Mouse (Mus musculus) lung, postnatal 10 days (tissue): Measurements from ENCODE around the gene Hspa4.
"Not testable (repeated sequence)": the region's sequence is repeated elsewhere in the genome, so short reads cannot be mapped to it uniquely, and the experiment has no call there.

ENCODE experiments used
- DNase-seq: peaks from one replicate; pipeline ENCODE4 v3.0.0; 2021

Hspa4 gene

DNA sequence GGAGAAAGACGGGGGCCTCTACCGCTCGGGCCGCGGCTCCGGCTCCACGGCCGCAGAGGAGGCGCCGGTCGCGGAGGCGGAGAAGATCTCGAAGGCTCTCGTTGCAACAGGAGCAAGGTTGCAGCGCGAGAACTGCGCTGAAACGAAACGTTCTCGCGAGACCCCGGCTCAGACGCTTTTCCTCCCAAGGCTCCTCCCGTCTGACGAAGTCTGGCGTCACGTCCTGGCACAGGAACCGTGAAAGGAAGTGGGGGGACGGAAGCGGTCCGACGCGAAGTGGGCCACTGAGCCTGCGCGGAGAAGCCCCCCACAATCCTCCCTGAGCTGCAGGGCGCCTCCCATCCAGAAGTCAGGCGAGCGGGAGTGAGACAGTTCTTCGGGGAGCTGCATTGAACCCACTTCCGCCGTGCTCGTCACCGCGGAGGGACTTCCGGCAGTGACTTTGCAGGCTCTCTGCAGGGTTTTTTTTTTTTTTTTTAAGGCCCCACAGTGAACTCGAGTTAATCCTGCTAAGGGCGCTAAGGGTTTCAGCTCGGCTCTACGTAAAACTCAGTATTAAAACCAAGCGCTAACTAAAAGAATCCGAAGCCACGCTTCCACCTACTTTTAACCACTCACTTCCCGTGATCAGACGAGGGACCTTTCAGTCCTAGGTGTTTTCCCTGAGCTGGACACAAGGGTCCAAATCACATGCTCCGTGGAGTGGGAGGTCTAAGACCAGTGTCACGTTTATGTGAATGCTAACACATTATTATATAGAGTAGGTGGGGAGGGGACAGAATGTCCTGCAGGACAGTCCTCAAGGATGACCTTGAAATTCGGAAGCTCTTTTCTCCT lies at the start of gene Hspa4:
Gene Hspa4 (minus strand): TSS at position 128 of the 837 bp plus-strand sequence.
- peak; percentile 99 for DNase-seq

DNA sequence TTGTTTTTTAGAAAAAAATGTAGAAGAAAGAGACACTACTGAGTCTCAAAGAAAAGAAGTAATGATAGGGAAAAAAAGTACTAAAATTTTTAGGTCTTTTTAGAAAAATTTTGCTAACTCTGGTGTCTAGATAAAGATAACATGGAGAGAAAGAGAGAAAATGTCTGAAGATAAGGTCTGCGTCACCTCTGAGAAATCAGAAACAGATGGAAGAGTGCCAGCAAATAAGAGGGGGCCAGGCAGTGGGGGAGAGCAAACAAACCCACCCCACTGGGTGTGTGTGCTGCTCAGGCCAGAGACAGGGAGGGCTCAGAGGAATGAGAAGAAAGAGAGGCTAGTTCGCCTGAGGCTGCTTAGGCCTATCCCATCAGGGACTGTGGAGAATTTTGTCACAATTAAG lies 45.5 kb upstream of the Hspa4 start:
- no peak for DNase-seq

DNA sequence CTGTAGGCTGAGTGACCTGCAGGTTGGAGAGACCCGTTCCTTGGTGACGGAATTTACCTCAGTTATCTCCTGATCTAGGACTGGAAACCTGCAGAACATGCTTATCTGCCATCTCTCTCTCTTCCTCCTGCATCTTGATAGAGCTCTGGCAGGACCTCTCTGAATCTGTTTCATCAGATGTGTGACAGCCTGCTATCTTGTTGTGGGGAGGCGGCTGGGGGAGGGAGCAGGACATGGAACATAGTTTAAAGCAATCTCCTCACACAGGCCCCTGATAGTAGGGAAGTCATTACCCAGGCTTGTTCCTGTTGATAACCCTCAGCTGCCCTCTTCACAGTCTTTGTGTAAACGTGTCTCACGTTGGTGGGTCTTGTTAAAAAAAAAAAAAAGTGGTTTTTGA lies 45.1 kb upstream of the Hspa4 start:
- no peak for DNase-seq

DNA sequence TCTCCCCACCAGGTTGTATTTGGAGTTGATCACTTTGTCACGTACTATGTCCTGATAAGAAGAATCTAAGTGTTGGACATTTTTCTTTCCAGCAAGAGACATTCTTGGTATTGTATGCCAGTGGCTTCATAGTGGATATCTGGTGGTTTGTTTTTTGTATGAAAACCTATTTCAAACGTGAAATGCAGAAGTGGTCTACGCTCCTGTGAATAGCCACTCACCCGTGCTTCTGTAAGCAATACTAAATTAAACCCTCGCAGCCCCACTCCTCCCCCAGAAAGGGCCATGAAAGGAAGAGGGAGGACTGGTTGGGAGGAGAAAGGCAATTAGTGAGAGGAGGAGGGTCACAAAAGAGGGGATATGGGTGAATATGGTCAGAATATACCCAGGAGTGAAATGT lies 42.5 kb upstream of the Hspa4 start:
- DNase-seq = no peak

DNA sequence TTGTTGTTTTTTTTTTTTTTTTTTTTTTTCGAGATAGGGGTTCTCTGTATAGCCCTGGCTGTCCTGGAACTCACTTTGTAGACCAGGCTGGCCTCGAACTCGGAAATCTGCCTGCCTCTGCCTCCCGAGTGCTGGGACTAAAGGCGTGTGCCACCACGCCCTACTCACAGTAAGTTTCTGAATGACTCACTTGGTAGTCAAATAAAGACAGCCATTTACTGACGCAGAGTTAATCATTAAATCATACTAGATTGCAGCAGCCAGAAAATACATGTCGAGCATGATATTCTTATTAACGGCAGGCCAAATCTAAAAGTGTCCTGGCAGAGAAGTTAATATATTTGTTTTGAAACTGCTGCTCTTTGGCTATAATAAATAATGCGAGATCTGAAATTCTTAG lies 40.8 kb upstream of the Hspa4 start:
- DNase-seq = not testable (repeated sequence)

DNA sequence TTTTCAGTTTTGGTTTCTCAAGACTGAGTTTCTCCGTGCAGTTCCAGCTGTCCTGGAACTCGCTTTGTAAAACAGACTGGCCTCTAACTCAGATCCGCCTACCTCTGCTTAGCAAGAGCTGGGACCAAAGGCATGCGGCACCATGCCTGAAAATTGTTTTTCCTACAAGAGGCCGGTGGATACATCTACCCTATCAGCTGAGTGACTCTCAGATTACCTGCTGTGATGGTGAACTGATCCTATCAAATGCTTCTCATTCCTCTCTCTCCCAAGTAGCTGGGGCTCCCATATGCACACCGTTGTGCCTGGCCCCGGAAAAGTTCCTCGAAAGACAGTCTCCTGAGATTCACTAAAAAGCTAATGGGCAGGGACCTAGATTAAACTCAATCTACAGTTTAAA lies 37.4 kb upstream of the Hspa4 start:
- no peak for DNase-seq

DNA sequence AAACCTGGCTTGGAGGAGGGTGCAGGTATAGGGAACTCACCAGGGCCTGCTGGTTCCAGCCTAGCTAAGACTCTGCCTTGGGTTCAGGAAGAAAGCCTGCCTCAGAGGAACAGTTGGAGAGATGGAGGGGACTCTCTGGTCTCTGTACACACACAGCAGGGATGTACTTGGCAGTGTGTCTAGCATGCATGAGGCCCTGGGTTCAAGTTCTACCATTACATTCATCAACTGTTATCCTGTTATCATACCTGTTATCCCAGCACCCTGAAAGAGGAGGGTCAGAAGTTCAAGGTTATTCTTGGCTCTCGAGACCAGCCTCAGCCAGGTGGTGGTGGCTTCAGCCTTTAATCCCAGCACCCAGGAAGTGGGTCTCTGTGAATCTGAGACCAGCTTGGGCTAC lies 36.7 kb upstream of the Hspa4 start:
- no peak for DNase-seq

DNA sequence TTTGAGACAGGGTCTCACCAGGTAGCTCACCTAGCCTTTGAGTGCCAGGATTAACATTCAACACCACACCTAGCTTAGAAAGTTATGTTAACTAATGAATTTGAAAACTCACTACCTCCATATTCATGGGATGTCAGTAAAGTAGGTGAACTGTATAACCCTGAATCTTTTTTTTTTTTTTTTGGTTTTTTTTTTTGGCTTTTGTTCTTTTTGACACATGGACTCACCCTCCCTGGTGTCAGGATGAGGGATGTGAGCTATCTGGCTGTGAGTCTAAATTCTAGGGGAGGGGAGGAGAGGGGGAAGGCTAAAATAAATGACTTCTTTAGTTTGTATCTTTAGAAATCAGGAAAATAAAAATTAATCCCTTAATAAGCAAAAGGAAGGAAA lies 35.9 kb upstream of the Hspa4 start:
- DNase-seq = no peak

DNA sequence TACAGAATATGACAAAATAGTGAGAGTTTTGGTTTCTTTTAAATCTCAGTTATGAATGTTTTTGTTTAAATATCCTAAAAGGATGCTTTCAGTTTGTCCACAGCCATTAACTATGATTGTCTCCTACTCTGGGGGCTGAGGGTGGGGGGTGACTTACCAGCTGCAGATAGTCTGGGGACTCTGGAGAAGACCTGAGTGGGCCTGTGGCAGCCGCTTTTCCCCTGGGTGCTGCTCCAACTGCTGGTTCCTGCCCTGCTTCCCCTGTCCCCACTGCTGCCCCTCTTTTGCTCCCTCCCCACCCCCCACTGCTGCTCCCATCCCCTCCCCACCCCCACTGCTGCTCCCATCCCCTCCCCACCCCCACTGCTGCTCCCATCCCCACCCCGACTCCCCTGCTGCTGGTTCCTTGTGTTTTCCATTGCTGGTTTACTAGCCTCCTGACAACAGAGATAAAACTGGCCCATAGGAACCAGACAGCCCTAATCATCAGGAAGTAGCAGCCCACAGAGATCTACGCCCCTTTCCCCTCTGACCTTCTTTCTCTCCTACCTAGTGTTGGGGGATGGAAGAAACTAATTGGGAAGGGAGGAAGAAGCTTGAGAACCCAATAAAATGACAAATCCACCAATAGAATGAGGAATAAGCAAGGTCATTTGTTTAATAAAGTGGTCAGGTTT lies 35.4 kb upstream of the Hspa4 start:
- no peak for DNase-seq

DNA sequence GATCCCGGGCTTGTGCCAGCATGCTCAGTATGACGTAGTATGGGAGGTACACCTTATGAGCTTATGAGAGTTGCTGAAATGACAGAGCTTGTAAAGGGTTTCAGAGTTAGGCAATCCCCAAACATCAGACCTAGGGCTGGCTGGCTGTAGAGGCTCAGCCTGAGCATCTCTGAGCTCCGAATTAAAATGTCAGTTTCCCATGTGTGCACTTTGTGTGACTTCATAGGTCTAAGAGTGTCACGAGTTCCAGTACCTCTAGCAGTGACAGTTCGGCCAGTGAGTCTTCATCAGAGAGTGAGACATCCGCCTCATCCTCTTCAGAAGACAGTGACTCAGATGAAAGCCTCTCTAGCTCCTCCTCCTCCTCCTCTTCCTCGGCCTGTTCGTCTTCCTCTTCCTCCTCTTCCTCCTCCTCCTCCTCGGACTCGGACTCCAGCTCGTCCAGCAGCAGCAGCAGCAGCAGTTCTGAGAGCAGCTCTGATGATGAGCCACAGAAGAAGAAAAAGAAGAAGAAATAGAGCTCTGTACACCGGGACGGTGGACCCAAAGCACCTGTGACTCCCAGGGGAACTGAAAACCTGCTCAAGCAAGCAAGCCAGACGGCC lies 31.9 kb upstream of the Hspa4 start:
- DNase-seq = no peak

DNA sequence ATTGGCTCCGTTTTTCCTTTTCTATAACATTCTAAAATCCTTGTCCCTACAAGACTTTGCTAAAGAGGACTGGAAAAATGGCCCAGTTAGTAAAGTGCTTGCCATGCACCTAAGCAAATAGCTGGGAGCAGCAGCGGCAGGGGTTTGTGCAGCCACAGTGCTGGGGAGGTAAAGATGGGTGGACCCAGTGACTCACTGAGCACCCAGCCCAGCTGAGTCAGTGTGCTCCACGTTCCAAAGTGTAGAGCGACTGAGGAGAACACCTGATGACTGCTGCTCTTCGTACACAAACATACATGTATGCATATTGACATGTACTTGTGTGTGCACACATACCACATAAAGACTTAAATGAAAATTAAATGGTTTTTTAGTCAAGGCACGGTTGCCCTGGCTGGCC lies 30.9 kb upstream of the Hspa4 start:
- no peak for DNase-seq

DNA sequence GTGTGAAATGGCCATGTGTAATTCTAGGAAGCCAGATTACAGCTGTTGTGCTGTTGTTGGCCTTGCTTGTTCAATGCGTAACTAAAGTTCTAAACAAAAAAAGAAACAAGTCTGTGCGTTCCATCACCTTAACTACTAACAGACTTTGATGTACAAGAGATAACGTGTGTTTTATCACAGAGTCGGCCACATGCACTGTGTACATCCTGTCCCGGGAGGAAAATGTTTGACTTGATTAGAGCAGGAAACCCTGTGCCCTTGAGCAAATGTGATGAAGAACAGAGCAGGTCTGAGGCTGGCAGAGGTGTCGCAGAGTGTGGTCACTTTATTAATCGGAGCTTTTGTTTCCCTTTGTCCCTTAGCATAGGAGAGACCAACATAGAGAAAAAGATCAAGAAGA lies 30.1 kb upstream of the Hspa4 start:
- DNase-seq = no peak

DNA sequence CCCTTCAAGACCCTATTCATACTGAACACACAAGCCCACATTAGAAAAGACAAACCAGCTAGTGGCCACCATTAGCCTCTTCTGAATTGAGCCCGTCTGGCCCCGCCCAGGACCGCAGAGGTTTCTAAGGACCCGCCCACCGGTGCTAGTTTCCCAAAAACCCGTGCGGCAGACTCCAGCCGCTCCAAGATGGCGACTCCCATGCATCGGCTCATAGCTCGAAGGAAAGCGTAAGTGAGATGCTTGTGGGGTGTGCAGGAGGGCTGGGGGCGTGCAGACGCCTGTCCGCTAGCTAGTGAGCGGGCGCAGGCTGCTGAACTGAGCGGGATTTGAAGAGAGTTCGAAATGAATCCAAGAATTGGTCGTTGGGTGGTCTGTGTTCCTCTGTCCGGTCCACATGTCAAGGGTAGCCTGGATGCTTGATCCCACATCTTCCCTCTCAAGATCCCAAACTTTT lies 24.3 kb upstream of the Hspa4 start, which contains the start of gene Zcchc10:
Gene Zcchc10 (plus strand): TSS at position 168 of the 457 bp plus-strand sequence.
- peak; percentile 96 for DNase-seq

DNA sequence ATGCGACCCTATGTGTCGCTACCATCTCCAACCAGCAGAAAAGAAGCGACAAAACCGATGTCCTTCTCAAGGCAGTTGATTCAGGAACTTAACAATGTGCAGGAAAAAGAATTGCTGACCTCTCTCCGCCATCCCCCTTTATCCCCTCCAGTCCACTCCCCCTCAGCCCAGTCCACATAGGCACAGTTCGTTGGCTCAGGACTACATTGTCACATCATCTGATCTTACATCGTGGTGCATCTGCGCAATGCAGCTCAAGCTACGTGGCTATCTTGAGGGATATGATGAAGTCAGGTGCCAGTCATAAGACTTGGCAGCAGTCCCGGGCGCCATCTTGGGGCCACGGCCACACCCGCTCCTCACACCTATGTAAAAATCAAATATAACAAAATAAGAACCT lies 19.6 kb upstream of the Hspa4 start:
- DNase-seq = not testable (repeated sequence)

DNA sequence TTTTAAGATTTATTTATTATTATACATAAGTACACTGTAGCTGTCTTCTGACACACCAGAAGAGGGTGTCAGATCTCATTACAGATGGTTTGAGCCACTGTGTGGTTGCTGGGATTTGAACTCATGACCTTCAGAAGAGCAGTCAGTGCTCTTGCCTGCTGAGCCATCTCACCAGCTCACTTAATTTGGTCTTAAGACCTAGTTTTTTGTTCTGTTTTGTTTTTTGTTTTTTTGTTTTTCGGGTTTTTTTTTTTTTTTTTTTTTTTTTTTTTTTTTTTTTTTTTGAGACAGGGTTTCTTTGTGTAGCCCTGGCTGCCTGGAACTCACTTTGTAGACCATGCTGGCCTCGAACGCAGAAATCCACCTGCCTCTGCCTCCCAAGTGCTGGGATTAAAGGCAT lies 18.3 kb upstream of the Hspa4 start:
- DNase-seq = not testable (repeated sequence)

DNA sequence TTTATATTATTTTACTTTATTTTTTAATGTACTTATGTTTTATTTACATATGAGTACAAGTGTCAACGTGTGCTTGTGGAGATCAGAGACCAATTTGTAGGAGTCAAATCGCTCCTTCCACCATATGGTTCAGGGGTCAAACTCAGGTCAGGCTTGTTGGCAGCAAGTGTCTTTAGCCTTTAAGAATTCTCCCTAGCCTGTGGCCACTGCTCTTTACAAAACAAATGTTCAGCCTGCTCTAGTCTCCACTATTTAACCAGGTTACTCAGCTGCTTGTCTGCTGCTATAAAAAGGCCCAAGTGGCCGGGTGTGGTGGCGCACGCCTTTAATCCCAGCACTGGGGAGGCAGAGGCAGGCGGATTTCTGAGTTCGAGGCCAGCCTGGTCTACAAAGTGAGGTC lies 17.8 kb upstream of the Hspa4 start:
- no peak for DNase-seq

DNA sequence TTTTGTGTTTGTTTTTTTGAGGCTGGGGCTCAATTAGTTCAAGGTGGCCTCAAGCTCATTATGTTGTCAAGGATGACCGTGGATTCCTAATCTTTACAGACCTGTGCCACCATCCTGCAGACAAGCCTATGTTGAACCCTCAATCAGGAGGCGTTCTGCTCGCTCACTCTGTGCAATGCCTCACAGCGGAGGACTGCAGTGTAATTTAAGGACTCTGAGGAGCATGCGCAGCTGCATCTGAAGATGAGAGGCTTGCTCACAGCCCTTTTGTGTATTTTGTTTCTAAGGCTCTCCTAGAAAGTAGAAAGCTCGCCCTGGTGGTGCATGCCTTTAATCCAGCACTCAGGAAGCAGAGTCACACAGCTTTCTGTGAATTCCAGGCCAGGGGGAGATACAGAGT lies 16.7 kb upstream of the Hspa4 start:
- DNase-seq = peak; percentile 19

DNA sequence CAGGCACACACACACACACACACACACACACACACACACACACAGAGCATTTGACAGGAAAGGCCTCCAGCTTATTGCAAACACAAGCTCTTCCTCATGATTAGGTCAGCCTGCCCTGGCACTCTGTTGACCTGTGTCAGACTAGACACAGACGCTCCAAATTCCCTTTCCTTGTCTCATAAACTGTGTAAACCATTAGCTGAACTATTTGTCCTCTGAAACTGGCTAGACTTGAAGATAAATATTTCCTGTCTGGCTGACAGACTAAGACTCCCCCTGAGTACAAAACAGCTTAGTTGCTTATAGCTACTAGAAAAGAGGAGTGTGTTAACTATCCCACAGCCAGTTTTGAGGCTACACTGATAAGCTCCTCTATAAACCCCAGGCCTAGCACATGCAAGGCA lies 14.5 kb upstream of the Hspa4 start:
- peak; percentile 83 for DNase-seq

DNA sequence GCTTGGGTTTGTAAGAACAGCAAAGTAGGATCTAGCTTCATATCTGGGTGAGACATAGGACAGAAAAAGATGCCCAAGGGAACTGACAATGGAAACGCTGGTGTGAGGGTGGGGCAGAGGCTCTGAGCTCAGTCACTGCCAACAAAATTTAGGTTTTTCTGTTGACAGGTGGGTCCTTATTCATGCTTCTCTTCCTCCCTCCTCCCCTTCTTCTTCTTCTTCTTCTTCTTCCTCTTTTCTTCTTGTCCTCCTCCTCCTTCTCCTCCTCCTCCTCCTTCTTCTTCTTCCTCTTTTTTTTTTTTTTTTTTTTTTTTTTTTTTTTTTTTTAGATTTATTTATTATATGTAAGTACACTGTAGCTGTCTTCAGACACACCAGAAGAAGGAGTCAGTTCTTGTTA lies 12.6 kb upstream of the Hspa4 start:
- DNase-seq = not testable (repeated sequence)

DNA sequence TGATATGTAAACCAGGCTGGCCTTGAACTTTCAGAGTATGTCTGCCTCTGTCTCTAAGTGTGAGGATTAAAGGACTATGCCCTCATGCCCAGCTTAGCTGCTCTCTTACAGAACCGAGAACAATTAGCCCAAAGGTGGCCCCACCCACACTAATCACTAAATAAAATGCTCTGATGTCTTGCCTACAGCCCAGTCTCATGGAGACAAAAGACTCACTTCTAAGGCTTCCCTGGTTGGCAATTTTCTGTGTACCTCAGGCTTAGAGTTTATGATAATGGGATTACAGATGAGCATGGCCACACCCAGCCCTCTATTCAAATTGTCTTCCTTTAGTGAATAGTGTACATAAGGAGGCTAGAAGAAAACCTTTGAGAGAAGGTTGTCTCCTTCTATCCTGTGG lies 11.1 kb upstream of the Hspa4 start:
- no peak for DNase-seq

DNA sequence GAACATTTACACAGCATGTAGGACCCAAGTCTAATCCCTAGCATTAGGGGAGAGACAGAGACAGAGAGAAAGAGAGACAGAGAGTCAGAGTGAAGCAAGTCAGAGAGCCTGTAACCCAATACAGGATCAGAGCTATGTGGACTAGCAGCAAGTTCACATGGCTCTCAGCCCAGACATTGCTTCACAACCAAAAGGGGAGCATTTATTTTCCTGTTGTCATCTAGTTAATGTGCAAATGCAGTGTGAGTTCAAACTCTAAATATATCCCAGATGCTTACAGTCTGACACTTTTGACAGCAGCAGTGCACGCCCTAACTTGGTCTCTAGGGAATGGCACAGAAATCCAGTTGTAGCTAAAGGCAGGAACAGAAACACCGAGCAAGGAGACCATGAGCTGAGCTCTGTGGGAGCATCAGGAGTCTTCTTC lies 8.6 kb upstream of the Hspa4 start:
- peak; percentile 91 for DNase-seq

DNA sequence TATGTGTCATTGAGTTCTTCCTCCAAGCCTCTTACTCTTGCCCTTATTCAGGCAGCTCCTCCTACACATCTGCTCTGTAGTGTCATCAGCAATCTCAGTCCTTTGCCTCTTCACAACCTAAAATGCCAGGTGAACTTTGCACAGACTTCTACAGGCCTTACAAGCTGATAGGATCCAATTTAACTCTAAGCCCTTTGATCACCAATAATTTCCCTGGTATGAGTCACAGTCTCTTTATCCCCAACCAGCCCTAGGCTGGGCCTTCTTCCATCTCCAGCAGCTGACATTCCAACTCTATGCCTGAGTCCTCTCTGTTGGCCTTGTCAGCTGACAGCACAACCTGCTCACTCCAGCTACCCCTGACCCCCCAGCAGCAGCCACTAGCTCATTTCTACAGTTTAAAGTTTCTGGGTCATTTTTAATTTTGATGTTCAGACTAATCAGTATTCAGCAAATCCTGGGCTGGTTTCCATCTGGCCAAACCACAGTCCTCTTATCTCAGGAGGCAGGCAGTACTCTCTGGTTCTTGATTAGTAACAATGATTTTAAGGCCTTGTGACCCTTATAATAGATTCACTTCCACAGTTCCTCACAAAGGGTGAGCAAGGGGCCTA lies 8.1 kb upstream of the Hspa4 start:
- peak; percentile 67 for DNase-seq

DNA sequence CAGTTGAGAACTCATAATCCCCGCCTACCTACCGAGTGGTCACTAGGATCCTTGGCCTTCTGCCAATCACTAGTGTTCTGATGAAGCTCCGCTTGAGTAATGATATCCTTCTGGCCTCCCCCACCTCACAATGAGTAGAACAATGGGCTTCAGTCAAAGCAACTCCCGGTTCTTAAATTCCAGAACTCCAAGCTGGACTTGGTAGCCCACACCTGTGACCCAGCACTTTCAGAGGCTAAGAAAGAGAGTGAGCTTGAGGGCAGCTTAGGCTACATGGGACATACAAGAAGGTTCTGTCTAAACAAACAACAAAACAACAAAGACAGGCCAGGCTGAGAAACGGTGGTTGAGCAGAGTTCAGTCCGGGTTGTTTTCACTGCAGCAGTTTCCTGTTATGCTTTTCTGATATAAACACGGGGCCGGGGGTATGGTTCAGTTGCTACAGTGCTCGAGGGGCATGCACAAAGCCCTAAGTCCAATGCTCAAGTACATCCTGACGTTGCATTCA lies 7.4 kb upstream of the Hspa4 start:
- peak; percentile 85 for DNase-seq
